Mouse (Mus musculus) c-Kit-positive CD71-positive TER-119-positive erythroid progenitor cells, embryonic 14.5 days (primary cell): ENCODE measurements around the gene Rab3c.

Source experiments
- DNase-seq: peaks from one replicate; pipeline ENCODE4 v3.0.0-alpha.2; 2013; ENCODE audit warnings: low spot score

Gene Rab3c

GRCm38 (mm10) chr13:110280563-110281144, at the start of gene Rab3c:
Gene Rab3c, minus strand, starts transcription at chr13:110280996.
- DNase-seq = no peak

GRCm38 (mm10) chr13:110318746-110319145, 38.0 kb upstream of the Rab3c start:
- DNase-seq = no peak

GRCm38 (mm10) chr13:110307188-110307587, 26.4 kb upstream of the Rab3c start:
- DNase-seq = no peak

GRCm38 (mm10) chr13:110297112-110297511, 16.3 kb upstream of the Rab3c start:
- DNase-seq = no peak

GRCm38 (mm10) chr13:110288499-110288898, 7.7 kb upstream of the Rab3c start:
- no peak for DNase-seq

GRCm38 (mm10) chr13:110283781-110284180, 3.0 kb upstream of the Rab3c start:
- no peak for DNase-seq

GRCm38 (mm10) chr13:110280028-110280562, 701 bp downstream of the Rab3c start:
- no peak for DNase-seq

- no peak for DNase-seq
Observed at GRCm38 (mm10) chr13:110278976-110279736, 1.6 kb downstream of the Rab3c start.

- DNase-seq = no peak
Observed at GRCm38 (mm10) chr13:110277709-110278108, 3.1 kb downstream of the Rab3c start.

- no peak for DNase-seq
Observed at GRCm38 (mm10) chr13:110275471-110275870, 5.3 kb downstream of the Rab3c start.

- no peak for DNase-seq
Observed at GRCm38 (mm10) chr13:110260649-110261048, 20.1 kb downstream of the Rab3c start.

- DNase-seq = no peak
Observed at GRCm38 (mm10) chr13:110251453-110251852, 29.3 kb downstream of the Rab3c start.

- no peak for DNase-seq
Observed at GRCm38 (mm10) chr13:110248481-110248880, 32.3 kb downstream of the Rab3c start.

- DNase-seq = no peak
Observed at GRCm38 (mm10) chr13:110238970-110239369, 41.8 kb downstream of the Rab3c start.

- no peak for DNase-seq
Observed at GRCm38 (mm10) chr13:110237209-110237935, 43.4 kb downstream of the Rab3c start.

- DNase-seq = no peak
Observed at GRCm38 (mm10) chr13:110233364-110233763, 47.4 kb downstream of the Rab3c start.

GRCm38 (mm10) chr13:110231086-110231688, 49.6 kb downstream of the Rab3c start:
- DNase-seq = no peak

- no peak for DNase-seq
Observed at GRCm38 (mm10) chr13:110230046-110230445, 50.8 kb downstream of the Rab3c start.

- DNase-seq = no peak
Observed at GRCm38 (mm10) chr13:110219195-110219594, 61.6 kb downstream of the Rab3c start.

GRCm38 (mm10) chr13:110218497-110218896, 62.3 kb downstream of the Rab3c start:
- DNase-seq = no peak

- DNase-seq = no peak
Observed at GRCm38 (mm10) chr13:110211526-110212075, 69.2 kb downstream of the Rab3c start.

- DNase-seq = no peak
Observed at GRCm38 (mm10) chr13:110198906-110199305, 81.9 kb downstream of the Rab3c start.
